Mouse (Mus musculus) brain, embryonic 14.5 days (tissue): ENCODE results near the gene Sigirr. TPM values are rescaled to one million over a fixed set of nuclear protein-coding genes. Genes with fewer than 3 reads are reported as not detected.

Experiments
- DNase-seq: peaks from one replicate; pipeline ENCODE4 v3.0.0-alpha.2; 2011; ENCODE audit warnings: low read depth
- CTCF ChIP-seq: fragments of 200-500 bp; IDR thresholded peaks from 2 replicates; pipeline ENCODE4 v1.5.1; 2012; ENCODE audit warnings: inconsistent platforms, mild to moderate bottlenecking, moderate library complexity, borderline replicate concordance; ENCODE audit not compliant: insufficient read depth, insufficient read length; ENCODE audit errors: extremely low read depth
- POLR2A ChIP-seq: fragments of 200-500 bp; IDR thresholded peaks from 2 replicates; pipeline ENCODE4 v1.6.1; 2012; ENCODE audit warnings: mild to moderate bottlenecking, inconsistent platforms, borderline replicate concordance; ENCODE audit not compliant: poor library complexity, insufficient read depth, insufficient read length, severe bottlenecking; ENCODE audit errors: extremely low read depth
- polyA plus RNA-seq: library from polyadenylated mRNA; depleted of rRNA; stranded (reverse); fragments of >200 nt; gene quantifications from 2 replicates; pipeline ENCODE4 v1.2.3, GENCODE M21; 2012; rRNA removed

Sigirr gene
- polyA plus RNA-seq = 1.8 and 2.1 TPM in 2 replicates

GRCm38 (mm10) chr7:141099911-141100691 is at the start of gene Sigirr:
Gene Sigirr (minus strand): TSS chr7:141100572.
- DNase-seq = peak; percentile 53
- TF ChIP-seq CTCF (no peak), POLR2A (no peak)

DNA sequence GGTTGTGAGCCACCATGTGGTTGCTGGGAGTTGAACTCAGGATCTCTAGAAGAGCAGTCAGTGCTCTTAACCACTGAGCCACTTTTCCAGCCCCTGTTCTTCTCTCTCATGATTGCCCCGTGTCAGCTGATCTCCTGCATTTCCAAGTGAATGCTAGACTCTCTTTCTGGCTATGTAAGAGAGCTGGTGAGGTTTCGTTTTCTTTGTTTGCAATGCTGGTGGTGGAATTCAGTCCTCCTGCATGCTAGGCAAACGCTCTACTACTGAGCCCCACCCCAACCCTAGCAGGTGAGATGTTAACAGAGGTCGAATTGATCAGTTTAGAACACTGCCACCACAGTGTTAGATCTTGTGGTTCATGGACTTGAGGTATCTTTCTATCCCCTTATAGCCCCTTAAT is 48.3 kb upstream of the Sigirr start:
- TF ChIP-seq POLR2A (no peak), CTCF (no peak)
- DNase-seq = no peak

- TF ChIP-seq POLR2A = no peak
- TF ChIP-seq CTCF = no peak
- no peak for DNase-seq
These were observed 46.7 kb upstream of the Sigirr start for GRCm38 (mm10) chr7:141147044-141147443.

DNA sequence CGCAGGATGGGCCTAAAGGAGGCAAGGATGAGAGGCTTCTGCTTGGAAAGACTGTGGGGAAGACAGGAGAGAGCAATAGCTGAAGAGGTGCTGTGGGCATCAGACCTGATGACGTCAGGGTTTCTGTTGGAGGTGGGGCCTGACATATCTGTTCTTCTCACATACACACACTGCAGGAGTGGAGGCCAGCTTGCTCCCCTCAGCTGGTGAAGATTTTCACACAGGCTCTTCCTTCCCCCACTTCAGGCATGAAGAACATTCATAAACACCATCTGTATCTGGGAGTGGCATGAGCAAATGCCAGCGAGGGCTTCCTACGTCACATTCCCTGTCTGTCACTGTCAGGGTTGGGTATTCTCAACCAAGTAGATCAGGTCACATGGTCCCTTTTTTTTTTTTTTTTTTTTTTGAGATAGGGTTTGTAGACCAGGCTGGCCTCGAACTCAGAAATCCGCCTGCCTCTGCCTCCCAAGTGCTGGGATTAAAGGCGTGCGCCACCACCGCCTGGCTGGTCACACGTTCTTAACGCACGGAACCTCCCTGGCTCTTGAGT is 45.7 kb upstream of the Sigirr start:
- DNase-seq = peak; percentile 48
- no peak for TF ChIP-seq POLR2A
- no peak for TF ChIP-seq CTCF

- TF ChIP-seq POLR2A (no peak), CTCF (no peak)
- DNase-seq = no peak
These were observed 45.0 kb upstream of the Sigirr start for GRCm38 (mm10) chr7:141145403-141145802.

DNA sequence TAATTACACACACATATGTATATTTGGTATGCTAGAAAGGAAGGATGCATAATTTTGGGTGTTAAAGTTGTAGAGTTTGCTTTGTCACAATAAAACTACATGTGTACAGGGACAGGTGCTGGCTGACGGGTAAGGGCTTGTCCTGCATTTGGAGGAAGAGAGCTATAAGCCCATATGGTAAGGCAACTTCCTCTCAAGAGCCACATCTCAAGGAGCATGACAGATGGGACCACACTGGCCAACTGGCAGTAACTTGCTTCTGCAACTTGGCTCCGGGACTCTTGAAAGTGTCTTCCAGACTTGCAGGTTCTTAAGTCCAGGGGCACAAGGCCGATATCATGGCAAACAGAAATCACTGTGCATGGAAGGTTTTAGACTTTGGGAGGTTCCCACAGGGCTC is 44.3 kb upstream of the Sigirr start:
- TF ChIP-seq CTCF (no peak), POLR2A (no peak)
- DNase-seq = no peak

- no peak for DNase-seq
- no peak for TF ChIP-seq POLR2A
- no peak for TF ChIP-seq CTCF
These were observed 43.5 kb upstream of the Sigirr start for GRCm38 (mm10) chr7:141143861-141144260.

GRCm38 (mm10) chr7:141143112-141143511 is 42.7 kb upstream of the Sigirr start:
- DNase-seq = no peak
- TF ChIP-seq POLR2A (no peak), CTCF (peak; percentile 51; the same call in 1 of the 2 replicates)

- TF ChIP-seq CTCF = no peak
- no peak for TF ChIP-seq POLR2A
- DNase-seq = no peak
These were observed 41.0 kb upstream of the Sigirr start for GRCm38 (mm10) chr7:141141326-141141725.

DNA sequence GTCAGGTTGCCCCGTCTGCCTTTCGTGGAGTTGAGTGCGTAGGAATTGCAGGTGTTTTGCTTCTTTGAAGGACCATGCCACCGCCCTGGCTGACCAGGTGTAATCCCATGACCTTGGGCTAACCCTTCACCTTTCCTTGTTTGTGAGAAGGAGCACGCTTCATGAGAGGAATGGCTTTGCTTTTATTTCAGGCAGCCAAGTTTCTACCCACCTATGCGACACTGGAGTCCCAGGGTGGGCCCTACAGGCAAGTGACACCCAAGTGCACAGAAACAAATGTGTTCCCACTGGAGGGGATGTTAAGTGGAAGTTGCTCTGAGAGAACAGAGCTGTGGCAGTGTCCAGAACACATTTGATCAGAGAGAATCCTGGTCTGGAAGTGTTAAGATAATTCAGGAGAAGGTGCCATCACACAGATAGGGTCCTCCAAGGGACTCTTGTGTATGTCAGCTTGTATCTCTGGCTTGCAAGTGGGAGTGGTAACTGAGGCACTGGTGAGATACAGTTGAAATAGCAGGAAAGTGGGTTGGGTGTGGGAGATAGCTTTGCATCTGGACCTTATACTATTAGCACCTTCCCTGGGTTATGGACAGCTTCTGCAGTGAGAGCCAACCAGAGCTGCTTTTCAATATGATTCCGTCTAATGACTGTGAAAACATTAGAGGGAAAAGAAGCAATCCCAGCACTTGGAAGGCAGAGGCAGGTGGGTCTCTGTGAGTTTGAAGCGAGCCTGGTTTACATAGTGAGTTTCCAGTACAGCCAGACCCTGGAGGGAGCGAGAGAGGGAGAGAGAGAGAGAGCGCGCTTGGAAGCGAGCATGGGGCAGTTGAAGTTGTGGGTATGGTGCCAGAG is 31.8 kb upstream of the Sigirr start:
- TF ChIP-seq POLR2A (no peak), CTCF (no peak)
- no peak for DNase-seq
